Mouse (Mus musculus): ENCODE measurements at regions not wholly inside any gene's neighbourhood (a gene's known extent, or its start where the extent isn't known, plus 50 kb on each side); places are given as distances from the start of the nearest gene placed in this dataset.
A peak's percentile ranks its signal among the peaks of the same experiment; 100 is the strongest.

- no peak for DNase-seq (ENCODE audit: low read depth, low spot score)
Observed at GRCm38 (mm10) chr15:45453797-45454196, 5319.6 kb downstream of the 9330182O14Rik start.

GRCm38 (mm10) chr15:45470425-45470824, 5336.3 kb downstream of the 9330182O14Rik start:
- no peak for DNase-seq (ENCODE audit: low read depth, low spot score)

GRCm38 (mm10) chr15:45473191-45473590, 5339.0 kb downstream of the 9330182O14Rik start:
- no peak for DNase-seq (ENCODE audit: low read depth, low spot score)

GRCm38 (mm10) chr15:45510271-45510670, 5376.1 kb downstream of the 9330182O14Rik start:
- peak; percentile 9 for DNase-seq (ENCODE audit: low read depth, low spot score)
